Comparison of ENCODE assay signal across 7 mouse cellular contexts in the genomic region with DNA sequence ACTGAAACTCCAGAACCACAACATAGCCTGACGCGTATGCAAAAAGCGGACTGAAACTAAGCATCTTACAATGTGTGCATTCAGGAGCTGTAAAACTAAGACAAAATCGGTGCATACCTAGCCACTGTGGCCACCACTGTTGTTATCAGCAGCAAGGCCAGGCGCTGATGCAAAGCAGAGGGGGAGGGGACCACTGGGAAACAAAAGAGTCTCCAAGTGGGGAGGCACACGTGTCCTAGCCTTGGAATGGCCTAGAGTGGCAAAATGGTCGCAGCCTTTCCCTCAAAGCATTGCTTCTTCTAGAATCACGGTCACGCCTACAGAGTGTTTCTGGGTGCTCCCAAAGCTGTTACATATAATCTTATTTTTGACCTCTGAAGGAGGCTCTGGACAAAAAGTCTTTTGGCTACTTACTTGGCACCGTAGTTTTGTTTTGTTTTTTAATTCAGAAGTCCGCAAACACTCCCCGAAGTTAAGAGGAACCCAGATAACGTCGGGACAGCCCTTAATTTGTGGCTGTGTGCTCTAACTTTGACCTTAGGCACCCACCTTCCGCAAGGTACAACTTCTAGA. TPM values are rescaled to one million over a fixed set of nuclear protein-coding genes. Genes with fewer than 3 reads are reported as not detected.
DNase-seq lines count a peak whose midpoint lies in the region; ATAC-seq lines count a peak whose summit lies in the region.

No protein-coding gene starts in this region.

- peak overlapping the region; percentile 97 for H3K27ac ChIP-seq in forebrain, embryonic 10.5 days
- 0 out of 2 replicates have a peak overlapping the region, but pooled peaks have one; percentile 63 for H3K27ac ChIP-seq in hindbrain, embryonic 11.5 days (ENCODE audit: low read depth, low read length)

- H3K27me3 ChIP-seq in forebrain, embryonic 10.5 days (ENCODE audit: poor library complexity, severe bottlenecking): peaks cover 25% of the 10 kb centered on the region
- H3K27me3 ChIP-seq in hindbrain, embryonic 11.5 days (ENCODE audit: control insufficient read depth, insufficient read depth, low read length): no peaks in the 10 kb centered on the region; the same call in 1 of the 2 replicates

- peak overlapping the region; percentile 84 for H3K4me2 ChIP-seq in hindbrain, embryonic 11.5 days (replicated peaks; ENCODE audit: low read depth, low read length)

- H3K9me3 ChIP-seq in forebrain, embryonic 10.5 days: no peaks in the 10 kb centered on the region
- no peaks in the 10 kb centered on the region for H3K9me3 ChIP-seq in hindbrain, embryonic 11.5 days (ENCODE audit: control insufficient read depth, low read length)

- peaks cover 39% of the 10 kb centered on the region for H3K4me1 ChIP-seq in forebrain, embryonic 10.5 days
- no peaks in the 10 kb centered on the region for H3K4me1 ChIP-seq in hindbrain, embryonic 11.5 days (replicated peaks; ENCODE audit: control insufficient read depth, insufficient read depth, low read length)

- peak; percentile 76 for ATAC-seq in hindbrain, embryonic 11.5 days (ENCODE audit: low FRiP score)

- peaks cover 33% of the 10 kb centered on the region for H3K36me3 ChIP-seq in forebrain, embryonic 10.5 days (replicated peaks)
- H3K36me3 ChIP-seq in hindbrain, embryonic 11.5 days (ENCODE audit: control insufficient read depth, insufficient read depth, low read length): no peaks in the 10 kb centered on the region

- peak overlapping the region; percentile 95 for H3K4me3 ChIP-seq in forebrain, embryonic 10.5 days
- peak overlapping the region; percentile 80 for H3K4me3 ChIP-seq in hindbrain, embryonic 11.5 days (ENCODE audit: low read depth, low read length)

- WGBS in forebrain, embryonic 10.5 days: 1% methylated on average over 15 of the region's 15 CpGs
- WGBS in hindbrain, embryonic 11.5 days: 1% methylated on average over 15 of the region's 15 CpGs

- peak overlapping the region; percentile 84 for H3K9ac ChIP-seq in hindbrain, embryonic 11.5 days (ENCODE audit: low read depth, low read length)

- peak; percentile 72 for DNase-seq in Muller cell, postnatal 12 days (ENCODE audit: inconsistent ontology term)
- peak; percentile 72 for DNase-seq in brain, adult 2 months (ENCODE audit: low read depth, low spot score)
- peak; percentile 75 for DNase-seq in forebrain, embryonic 10.5 days (ENCODE audit: extremely low spot score, low spot score)
- DNase-seq in hindbrain, embryonic 11.5 days (ENCODE audit: low spot score): peak; percentile 80
- DNase-seq in layer of hippocampus, postnatal 36 days: peak; percentile 40 to 50
- peak; percentile 65 to 66 for DNase-seq in lung, postnatal 4 days
- DNase-seq in right cerebral cortex, postnatal 4 days: peak; percentile 33

RNA-seq across cellular contexts. Expression of a gene that starts 0.9 kb away (rescaled TPM):
- 663 and 680 TPM in 2 replicates for polyA plus RNA-seq in forebrain, embryonic 10.5 days (2016; fragmentation: Nextera tagmentation; extraction: Ambion mirVana)
- 451 and 491 TPM in 2 replicates for polyA plus RNA-seq in hindbrain, embryonic 11.5 days (2014; fragmentation: Nextera tagmentation; extraction: Ambion mirVana)
- 100 to 1,000 TPM; 311 to 331 TPM for total RNA-seq in layer of hippocampus, postnatal 36 days (2021)

Comparison
In these comparisons a context has a peak if more than half of its experiments do, and no peak if none do; other contexts are left out.
1. Peak in every context shown above with its lines: DNase-seq, ATAC-seq, H3K4me3 ChIP-seq and H3K27ac ChIP-seq.